Mouse (Mus musculus): Measurements from ENCODE around the gene Galnt9.

- TF ChIP-seq POLR2AphosphoS2 (IDR thresholded peaks at IDR 0.05; ENCODE audit: insufficient read length, low read depth) (no peak), POLR2A (IDR thresholded peaks at IDR 0.05; ENCODE audit: insufficient read length, low read depth) (no peak), E2F4 (IDR thresholded peaks at IDR 0.05; ENCODE audit: insufficient read depth) (no peak), MAX (IDR thresholded peaks at IDR 0.05; ENCODE audit: low read depth) (no peak), MYOD1 (IDR thresholded peaks at IDR 0.05; ENCODE audit: control insufficient read depth in 1 of 3, insufficient read length in 2 of 3, low read depth in 2 of 3) (peak; percentile 45 to 87 (median 70)), CEBPB (IDR thresholded peaks at IDR 0.05; ENCODE audit: insufficient read depth, poor library complexity, severe bottlenecking) (peak; percentile 35; the same call in 1 of the 2 replicates), TCF12 (IDR thresholded peaks at IDR 0.05; ENCODE audit: insufficient read depth, poor library complexity, severe bottlenecking) (peak; percentile 89), REST (IDR thresholded peaks at IDR 0.05; ENCODE audit: insufficient read depth, insufficient read length) (no peak), MYOG (IDR thresholded peaks at IDR 0.05; ENCODE audit: control insufficient read depth in 1 of 3, insufficient read depth in 1 of 3, insufficient read length in 2 of 3, low read depth in 2 of 3) (peak in 2 of 3 experiments; percentile 83 to 89), USF1 (IDR thresholded peaks at IDR 0.05; ENCODE audit: low read depth) (peak; percentile 17), SRF (IDR thresholded peaks at IDR 0.05; ENCODE audit: control insufficient read depth, insufficient read length, low read depth) (no peak)
These were observed 67.4 kb downstream of the Galnt9 start for GRCm38 (mm10) chr5:110611435-110612158.

All from myocyte (in vitro differentiated cells).